Mouse (Mus musculus) ZHBTc4 (cell line): ENCODE data around the gene Fbln1.
A peak's percentile ranks its signal among the peaks of the same experiment; 100 is the strongest.

Experiments
- DNase-seq: peaks from one replicate; pipeline ENCODE4 v3.0.0-alpha.2; 2011; ENCODE audit warnings: low read depth, low spot score

The Fbln1 gene

DNA sequence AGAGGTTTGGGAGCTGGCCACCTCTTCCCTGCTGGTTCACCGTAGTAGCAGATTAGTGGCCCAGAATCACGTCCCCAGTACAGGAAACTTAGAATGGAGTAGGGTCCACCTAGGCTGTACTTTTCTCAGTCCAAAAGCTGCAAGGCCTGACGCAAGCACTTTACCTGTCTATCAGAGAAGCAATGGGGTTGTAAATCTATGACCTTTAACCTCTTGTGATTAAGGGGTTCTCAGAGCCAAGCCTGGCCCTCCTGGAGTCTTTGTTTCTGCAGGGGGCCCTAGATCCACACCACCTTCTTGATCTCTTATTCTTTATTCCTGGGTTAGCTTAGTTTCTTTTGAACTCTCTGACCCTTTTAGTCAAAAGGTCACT lies 940 bp downstream of the Fbln1 start:
- DNase-seq, result no peak

DNA sequence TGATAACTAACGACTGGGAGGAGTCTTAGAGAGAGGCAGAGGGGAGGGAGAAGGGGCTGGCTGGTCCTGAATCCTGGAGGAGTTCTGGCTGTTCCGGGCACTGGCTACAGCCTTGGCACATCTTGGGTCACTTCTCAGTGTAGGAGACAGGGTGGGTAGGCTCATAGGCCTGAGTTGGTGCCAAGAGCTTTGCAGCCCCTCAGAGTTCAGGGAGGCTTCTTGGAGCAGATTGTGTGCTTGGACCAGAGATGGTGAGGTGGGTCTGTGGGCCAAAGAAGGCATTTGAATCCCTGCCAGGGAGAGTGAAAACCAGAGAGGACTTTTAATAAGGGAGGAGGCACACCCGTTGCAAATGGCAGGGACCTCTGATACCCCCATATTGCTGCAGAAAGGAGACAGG lies 1.3 kb downstream of the Fbln1 start:
- peak; percentile 36 for DNase-seq

DNA sequence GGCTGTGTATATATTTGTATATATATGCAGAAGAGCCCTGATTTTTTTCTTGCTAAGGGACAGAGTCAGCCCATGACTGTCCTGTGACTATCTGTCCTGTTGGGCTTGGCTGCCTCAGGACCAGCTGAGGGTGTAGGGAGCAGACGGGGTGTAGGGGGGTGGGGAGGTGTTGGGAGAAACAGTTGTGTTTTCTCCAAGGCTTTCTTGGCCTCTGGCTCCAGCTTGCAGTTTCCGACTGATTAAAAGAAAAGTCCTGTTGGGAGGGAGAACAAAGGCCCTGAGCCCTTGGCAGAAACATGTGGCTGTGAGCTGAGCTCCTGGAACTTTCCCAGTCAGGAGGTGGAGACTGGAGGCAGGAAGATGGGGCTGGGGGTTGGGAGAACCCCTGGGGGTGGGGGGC lies 2.0 kb downstream of the Fbln1 start:
- peak; percentile 20 for DNase-seq

DNA sequence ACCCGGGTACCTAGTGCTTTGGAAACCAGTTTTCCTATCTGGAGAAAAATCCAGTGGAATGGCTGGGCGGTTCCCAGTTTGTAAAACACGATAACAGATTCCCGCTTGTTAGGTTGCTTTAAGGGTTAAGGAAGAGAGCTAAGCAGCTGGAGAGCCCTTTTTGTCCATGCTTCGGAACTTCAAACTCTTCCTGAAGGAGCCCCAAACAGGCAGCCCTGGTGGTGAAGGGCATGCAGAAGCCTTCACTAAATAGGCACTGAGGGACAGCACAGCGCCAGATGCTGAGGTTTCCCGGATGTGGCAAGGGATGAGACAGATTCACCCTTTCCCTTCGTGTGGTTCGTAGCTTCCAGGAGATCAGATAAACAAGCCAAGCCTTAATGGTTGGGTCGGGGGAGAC lies 2.6 kb downstream of the Fbln1 start:
- no peak for DNase-seq

DNA sequence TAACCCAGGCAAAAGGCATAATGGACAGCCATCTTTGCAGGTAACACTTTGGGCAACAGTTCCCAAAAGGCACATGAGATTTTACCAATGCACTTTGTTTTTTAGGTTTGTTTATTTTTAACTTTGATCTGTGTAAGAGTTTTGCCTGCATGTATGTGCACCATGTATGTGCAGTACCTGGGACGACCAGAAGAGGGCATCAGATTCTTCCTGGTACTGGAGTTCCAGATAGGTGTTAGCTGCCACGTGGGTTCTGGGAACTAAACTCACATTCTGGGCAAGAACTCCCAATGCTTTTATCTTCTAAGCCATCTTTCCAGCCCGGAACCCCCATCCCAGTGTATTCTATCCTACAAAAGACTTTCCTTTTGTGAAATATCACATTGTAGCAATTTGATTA lies 3.6 kb downstream of the Fbln1 start:
- DNase-seq, result peak; percentile 84

DNA sequence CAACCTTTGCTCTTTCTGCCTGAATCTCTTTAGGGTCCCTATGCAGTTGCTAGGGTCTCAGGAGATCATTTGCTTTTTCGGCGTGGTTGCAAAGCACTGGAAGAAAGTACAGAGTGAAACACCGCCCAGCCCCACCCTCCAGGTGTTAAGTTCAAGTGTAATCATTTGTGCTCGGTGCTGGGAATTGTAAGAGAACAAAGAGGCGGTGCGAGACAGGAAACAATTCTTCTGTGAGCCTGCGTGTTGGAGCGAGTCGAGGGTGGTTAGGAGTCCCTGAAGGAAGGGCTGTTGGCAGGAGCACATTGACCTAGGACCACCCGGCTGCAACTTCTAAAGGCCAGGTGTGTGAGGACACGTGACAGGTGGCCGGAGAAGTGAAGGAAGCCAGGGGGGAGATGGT lies 4.9 kb downstream of the Fbln1 start:
- peak; percentile 63 for DNase-seq

DNA sequence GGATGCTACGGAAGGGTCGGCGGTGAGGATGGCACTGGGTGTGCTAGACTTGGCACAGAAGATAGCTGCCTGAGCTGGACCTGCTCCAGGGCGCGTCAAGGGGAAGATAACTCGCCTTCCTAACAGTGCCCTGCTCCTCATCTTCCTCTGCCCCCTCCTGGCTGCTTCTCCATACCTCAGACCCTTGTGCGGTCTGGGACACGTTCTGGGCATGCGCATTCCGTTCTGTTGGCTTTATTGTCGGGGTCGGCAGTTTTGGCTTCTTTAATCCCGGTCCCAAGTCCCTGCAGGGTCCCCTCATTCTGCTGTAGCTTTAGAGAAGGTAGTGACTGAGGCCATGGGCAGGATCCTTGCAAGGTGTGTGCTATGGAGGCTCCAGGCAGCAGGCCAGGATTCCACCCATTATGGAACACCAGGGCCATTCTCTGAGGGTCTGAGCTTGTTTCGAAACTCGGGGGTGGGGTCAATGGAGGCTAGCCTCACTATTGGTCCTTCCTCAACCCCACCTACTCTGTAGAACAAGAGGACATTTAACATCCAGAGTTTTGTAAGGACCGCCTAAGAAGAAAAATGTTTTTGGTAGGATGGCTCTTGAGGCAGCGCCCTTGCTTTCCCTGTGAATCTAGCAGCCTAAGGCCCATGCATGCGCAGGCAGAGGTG lies 5.5 kb downstream of the Fbln1 start:
- DNase-seq, result peak; percentile 78

DNA sequence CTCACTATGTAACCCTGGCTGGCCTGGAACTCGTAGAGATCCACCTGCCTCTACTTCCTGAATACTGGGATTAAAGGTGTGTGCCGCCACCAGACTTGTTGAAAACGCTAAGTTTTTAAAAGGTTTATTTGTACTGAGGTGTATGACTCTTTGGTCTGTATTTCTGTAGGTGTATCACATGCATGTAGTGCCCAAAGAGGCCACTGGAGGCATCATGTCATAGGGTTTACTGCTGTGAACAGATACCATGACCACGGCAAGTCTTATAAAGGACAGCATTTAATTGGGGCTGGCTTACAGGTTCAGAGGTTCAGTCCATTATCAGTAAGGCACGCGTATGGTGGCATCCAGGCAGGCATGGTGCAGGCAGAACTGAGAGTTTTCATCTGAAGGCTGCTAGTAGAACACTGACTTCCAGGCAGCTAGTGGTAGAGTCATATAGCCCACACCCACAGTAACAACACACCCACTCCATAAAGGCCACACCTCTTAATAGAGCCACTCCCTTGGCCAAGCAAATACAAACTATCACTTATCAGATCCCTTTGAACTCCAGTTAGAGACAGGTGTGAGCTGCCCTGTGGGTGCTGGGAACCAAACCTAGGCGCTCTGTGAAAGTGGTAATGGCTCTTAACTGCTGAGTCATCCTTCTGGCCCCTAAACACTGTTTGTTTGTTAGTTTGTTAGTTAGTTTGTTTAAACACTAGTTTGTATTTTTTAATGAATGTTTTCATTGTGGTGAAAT lies 10.5 kb downstream of the Fbln1 start:
- DNase-seq, result peak; percentile 80

DNA sequence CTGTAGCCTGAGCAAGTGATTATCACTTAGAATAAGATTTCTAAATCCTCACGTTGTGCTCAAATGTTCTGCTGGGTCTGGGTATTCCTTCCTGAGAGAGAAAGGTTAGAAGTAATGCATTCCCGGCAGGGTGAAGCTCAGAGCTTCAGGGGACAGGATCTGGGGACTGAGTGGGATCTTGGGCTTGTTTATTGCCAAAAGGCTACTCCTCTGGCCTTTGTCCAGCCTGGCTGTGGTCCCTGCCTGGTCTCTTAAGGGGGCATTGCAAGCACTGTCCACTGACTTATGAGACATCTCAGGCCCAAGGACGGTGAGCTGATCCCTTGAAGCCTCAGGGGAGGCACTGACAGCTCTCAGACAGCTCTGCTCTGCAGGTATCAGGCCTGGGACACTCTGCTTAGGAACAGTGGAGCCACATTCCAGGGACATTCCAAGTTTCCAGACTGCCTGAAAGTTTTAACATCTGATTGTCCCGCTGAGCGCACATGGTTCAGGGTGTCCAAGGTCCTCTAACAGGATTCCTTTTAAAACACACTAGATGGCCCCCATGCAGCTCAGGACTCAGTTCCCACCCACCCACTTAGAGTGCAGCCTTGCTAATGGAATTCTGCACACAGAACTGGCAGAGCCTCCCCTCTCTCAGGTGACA lies 13.0 kb downstream of the Fbln1 start:
- peak; percentile 40 for DNase-seq

DNA sequence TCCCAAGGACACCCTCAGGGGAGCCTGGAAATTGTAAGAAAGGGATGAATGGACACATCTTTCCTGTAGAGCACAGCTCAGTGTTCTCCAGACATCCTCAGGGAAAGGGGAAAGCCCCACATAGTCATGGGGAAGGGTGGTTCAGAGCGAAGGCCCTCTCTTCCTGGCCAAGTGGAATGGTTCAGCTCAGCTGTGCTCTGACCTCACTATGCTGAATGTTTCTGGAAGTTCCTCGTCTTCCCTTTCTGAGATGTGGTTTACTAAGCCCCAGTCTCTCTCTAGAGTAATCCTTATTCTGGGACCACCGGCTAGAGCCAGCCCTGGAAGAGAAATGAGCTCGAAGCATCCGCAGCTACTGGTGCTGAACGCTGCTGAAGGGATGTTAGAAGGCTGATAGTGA lies 14.6 kb downstream of the Fbln1 start:
- no peak for DNase-seq

DNA sequence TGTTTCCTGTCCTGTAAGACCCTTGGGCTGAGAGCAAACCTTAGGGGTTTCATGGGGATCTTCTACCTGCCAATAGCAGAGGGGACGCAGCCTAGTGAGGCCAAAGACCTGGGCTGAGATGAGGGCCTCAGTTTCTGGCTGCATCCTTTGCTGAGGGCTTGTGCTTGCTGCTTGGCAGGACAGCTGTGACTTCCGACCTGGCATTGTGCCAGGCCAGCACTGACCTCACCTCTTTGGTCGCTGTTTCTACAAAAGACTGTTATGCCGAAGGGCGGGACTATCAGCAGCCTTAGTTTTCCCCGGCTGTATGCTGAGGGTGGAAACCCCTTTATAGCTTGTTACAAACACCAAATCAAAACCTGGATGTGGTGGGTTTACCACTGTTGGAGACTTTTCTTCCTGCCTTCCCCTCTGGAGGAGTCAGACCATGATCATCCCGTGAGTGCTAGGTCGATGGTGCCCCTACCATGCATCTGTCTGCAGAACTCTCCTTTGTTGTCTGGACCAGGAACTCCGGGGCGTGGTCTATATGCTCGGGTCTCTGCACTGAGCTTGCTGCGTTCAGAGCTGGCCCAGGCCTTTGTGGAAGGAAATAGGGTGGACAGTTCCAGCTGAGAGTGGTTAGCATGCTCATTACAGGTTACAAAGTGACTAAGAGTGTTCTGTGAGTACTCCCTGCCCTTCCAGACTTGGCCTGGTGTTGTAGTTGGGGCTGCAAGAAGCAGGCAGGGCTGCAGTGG lies 15.5 kb downstream of the Fbln1 start:
- DNase-seq, result peak; percentile 36

DNA sequence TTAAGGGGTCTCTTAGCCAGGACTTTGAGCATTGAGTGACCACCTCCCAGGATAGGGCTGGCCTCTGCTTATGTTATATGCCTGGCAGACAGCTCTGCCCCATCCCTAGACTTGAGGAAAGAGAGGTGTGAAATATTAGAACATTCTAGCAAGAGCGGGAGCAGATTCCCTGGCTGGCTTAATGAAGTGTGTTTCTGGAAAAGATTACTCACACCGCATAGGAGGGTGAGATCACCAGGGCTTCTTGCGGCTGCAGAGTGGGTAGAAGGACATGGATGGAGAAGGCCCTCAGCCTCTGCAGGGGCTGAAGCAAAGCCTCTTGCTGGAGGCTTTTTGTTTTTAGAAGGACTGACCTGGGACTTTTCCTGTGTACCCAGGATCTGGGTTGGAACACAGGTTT lies 19.9 kb downstream of the Fbln1 start:
- DNase-seq, result no peak

DNA sequence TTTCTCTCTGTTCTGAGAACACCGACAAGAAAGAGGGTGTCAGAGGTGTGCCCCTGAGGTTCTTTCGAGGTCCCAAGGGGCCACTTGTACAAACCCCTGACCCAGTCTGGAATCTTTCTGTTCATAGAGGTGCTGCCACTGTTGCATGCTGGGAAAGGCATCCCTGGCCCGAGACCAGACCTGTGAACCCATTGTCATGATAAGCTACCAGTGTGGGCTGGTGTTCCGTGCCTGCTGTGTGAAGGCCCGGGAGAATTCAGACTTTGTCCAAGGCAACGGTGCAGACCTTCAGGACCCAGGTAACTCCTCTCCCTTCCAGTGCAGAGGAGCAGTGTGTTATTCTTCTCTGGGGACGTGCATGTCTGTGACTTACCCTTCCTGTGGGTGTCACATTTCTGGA lies 21.1 kb downstream of the Fbln1 start:
- DNase-seq, result peak; percentile 75

DNA sequence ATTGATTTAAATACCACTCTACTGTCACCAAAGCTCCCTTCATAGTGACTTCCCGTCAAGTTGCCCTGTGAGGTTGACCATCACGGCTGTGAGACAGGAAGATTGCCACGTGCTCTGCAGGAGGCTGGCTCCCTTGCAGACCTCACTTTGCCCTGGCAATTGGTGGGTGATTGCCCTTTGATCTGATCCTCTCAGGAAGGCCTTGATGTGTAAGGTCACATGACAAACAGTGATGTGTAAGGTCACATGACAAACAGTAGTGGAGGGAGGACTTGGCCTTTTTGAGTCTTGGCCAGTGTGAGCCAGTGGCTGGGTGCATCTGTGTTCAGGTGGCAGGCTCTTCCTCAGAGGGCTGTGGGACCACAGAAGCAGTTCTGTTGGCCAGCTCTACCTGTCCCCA lies 22.8 kb downstream of the Fbln1 start:
- peak; percentile 42 for DNase-seq

DNA sequence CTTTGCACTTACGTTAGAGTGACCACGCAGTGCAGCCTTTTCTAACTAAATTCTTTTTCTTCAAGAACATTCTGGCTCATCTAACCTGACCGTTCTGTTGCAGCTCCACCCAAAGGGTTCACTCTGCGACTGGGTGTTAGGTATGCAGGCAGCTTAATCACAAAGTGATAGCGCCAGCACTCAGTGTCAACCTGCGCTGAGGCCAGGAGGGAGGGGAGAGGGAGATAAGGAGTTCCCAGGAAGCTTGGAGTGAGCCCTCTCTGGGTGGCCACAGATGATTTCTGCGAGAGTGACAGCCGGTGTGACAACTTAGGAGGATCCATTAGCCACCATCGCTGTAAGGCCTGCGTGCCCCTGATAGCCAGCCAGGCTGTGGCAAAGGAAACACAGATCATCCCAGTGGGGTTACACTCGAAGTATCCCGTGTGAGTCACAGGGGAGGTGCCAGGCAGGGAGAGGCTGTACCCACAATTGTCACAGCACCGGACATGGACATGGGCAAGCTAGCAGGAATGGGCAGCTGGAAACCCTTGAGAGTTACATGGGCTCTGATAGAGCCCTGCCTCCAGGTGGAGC lies 24.3 kb downstream of the Fbln1 start:
- no peak for DNase-seq

DNA sequence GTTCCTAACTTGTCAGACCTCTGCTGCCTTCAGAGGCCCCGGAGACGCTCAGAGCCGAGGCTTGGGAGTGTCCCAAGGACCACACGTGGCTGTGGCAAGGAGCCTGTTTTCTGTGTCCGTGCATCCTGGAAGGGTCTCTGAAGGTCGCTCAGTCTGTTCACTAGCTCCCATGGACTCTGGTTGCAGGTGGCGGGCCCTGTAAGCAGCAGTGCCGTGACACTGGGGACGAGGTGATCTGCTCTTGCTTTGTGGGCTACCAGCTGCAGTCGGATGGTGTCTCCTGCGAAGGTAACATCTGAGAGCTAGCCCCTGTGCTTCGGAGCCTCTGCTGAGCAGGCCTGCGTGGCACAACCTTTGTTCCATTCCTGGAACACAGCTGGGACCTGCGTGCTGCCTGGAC lies 24.9 kb downstream of the Fbln1 start:
- DNase-seq, result no peak

DNA sequence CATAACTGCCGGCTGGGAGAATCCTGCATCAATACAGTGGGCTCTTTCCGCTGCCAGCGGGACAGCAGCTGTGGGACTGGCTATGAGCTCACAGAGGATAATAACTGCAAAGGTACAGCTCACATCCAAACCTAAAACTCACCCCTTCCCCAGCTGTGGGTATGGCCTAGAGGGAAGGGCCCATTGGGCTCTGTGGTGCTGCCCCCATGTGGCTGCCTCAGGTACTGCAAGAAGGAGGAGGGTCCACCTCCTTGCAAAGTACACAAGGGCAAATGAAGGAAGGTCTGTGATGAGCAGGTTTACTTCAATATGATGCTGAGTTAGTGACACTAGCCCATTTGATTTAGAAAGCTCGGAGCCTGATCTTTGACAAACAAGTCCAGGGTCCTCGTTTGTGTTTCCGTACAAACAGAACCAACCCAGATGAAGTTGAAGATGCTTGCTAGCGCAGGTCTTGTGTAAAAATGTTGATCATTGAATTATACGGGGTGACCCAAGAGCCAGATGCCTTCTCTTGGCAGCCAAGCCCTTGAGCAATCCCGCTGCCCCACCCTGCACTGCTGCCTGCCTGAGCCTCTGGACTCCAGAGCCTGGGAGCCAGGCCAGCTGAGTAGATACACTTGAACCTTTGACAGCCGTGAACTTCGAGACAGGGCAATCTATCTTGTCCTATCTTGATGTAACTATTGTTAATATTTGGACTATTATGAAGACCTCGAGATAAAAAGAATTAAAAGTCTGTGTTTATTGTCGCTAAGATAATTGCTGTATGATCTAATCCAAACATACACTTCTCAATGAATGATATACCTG lies 25.9 kb downstream of the Fbln1 start:
- peak; percentile 85 for DNase-seq

DNA sequence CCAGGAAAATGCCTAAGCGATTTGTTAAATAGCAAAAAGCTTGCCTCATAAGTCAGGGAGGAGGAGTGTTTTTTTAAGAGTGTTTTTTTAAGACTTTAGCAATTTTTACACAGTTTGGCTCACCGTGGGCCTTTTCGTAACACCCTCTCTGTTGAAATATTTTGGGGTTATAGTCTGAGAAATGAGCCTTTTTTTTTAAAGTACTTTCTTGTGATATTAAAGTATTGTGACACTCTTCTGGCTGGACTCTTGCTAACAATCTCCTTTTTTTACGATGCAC lies 26.4 kb downstream of the Fbln1 start:
- no peak for DNase-seq

DNA sequence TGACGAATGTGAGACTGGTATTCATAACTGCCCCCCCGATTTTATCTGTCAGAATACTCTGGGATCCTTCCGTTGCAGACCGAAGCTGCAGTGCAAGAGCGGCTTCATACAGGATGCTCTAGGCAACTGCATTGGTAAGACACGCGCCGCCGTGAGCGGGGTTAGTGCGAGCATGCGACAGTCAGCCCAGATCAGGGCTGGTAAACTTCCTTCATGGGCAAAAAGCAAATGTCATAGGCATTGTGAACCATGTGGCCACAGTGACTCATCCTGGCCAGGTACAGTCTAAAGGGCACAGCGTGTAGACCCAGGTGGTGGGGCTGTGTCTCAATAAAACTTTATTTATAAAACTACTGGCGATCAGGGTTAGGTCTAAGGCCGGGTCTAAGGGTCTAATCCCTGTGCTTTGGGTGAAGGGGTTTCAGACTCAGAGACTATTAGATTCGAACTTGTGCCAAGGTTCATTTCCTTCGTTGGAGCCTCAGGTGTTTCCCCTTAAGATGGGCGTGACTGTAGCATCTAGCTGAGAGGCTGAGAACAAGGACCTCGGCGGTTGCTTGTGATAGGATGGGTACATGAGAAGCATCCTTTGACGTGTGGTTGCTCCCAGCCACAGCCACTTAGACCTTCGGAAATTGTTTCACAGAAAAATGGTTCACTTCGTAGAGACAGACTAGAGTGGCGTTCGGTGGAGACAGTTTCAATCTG lies 26.9 kb downstream of the Fbln1 start:
- no peak for DNase-seq

DNA sequence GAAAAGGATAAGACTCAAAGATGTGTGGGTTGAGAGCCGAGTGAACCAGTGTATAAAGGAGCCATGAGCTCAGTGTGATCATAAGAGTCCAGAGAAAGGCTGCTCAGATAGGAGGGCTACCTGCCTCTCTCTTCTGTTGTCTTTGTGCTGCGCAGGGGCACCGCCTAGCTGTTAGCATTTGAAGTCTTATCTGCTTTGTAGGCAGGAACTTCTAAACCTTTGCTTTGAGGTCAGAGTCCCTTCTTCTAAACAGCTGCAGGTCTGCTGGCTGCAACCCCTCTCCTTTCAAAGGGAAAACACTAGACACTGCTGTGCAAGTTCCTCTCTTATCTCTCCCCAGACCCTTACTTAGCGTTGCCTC lies 27.5 kb downstream of the Fbln1 start:
- peak; percentile 61 for DNase-seq

DNA sequence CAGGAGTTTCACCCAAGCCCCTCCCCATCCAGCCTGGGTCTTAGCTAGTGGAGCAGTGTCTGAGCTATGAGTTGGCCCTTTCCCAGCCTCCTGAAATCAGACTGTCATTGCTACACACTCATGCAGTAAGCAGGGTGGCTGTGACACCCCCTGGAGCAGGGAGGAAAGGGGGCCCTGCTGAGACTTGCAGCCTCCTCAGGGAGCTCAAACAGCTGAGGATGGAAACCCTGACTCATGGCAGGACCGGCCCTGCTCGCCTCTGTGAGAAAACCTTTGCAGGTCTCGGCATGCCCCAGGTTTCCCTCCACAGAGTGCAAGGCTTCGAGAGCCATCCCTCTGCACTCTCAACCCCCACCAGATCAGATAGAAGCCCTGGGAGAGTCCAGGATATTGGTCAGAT lies 27.9 kb downstream of the Fbln1 start:
- no peak for DNase-seq
